Mouse (Mus musculus): ENCODE results near the gene Lime1.

GRCm38 (mm10) chr2:181342766-181343165, 37.1 kb upstream of the Lime1 start:
- TF ChIP-seq POLR2A (IDR thresholded peaks at IDR 0.05; ENCODE audit: low read depth, low read length) (no peak), CTCF (IDR thresholded peaks at IDR 0.05; ENCODE audit: extremely low read depth, insufficient read length, insufficient replicate concordance, low read depth, low read length) (no peak)

All from small intestine, adult 2 months (tissue).